Mouse (Mus musculus) hematopoietic stem cell, adult 5-6 weeks (primary cell): ENCODE results near the gene B3galnt2. TPM values are rescaled to one million over a fixed set of nuclear protein-coding genes. Genes with fewer than 3 reads are reported as not detected.
"Not testable (repeated sequence)": the region's sequence is repeated elsewhere in the genome, so short reads cannot be mapped to it uniquely, and the experiment has no call there.

ENCODE experiments used
- ATAC-seq, 2 experiments: fragments of 125-278 bp in 1 of 2; replicated peaks in 1 of 2; 2 replicates each; pipeline ENCODE4 v1.8.0; 2016 to 2017; ENCODE audit warnings: inconsistent platforms in 2 of 2, mild to moderate bottlenecking in 2 of 2, moderate number of reproducible peaks in 2 of 2, low read depth in 1 of 2, moderate TSS enrichment in 1 of 2; ENCODE audit not compliant: low FRiP score in 2 of 2, poor library complexity in 2 of 2, severe bottlenecking in 2 of 2, insufficient read depth in 1 of 2, low TSS enrichment in 1 of 2
- total RNA-seq: library from RNA; stranded (forward); fragments of 172-1452, 232-1000 nt; gene quantifications from 2 replicates; pipeline ENCODE4 v1.2.3, GENCODE M21; 2017

Gene B3galnt2
- total RNA-seq, 1 experiment from 2014 or later: 29.8 TPM

GRCm38 (mm10) chr13:13997476-13997875, 43.2 kb downstream of the B3galnt2 start:
- ATAC-seq: no peak

DNA sequence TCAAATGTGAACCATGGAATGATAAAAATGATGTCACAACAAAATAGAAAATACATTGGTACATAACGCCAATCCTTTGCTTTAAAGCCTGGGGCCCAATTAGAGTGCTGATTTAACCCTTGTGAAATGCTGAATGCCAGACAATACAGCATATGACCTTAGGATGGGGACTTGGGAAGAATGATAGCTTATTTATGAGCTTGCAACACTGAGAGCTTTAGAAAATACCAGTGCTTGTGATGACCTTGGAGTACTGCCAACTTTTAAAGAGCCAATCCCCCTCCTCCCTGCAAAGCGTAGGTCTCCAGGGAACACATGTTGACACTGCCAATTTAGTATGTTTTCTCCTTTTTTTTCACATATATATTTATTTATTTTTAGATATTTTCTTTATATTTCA, 48.4 kb downstream of the B3galnt2 start:
- ATAC-seq: no peak

DNA sequence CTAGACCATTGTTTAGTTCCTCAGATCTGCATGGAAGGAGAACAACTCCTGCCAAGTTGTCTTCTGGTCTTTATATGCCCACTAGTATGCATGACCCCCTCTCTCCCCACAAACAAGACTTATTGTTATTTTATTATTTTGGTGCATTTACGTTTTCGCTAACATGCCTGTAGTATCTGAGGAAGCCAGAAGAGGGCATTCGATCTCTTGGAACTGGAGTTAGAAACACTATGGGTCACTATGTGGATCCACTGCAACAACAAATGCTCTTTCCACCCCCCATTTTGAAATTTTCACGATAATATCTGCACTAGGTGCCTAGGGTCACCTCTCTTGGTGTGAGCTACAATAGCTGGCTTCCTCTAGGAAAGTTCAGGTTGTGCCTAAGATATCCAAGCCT, 49.8 kb downstream of the B3galnt2 start:
- peak in 1 of 2 experiments; percentile 33; a peak in 1 of 4 replicates for ATAC-seq

- no peak for ATAC-seq
Measured at GRCm38 (mm10) chr13:14004999-14005398, 50.7 kb downstream of the B3galnt2 start.

- no peak for ATAC-seq
Measured at GRCm38 (mm10) chr13:14006056-14006455, 51.8 kb downstream of the B3galnt2 start.

DNA sequence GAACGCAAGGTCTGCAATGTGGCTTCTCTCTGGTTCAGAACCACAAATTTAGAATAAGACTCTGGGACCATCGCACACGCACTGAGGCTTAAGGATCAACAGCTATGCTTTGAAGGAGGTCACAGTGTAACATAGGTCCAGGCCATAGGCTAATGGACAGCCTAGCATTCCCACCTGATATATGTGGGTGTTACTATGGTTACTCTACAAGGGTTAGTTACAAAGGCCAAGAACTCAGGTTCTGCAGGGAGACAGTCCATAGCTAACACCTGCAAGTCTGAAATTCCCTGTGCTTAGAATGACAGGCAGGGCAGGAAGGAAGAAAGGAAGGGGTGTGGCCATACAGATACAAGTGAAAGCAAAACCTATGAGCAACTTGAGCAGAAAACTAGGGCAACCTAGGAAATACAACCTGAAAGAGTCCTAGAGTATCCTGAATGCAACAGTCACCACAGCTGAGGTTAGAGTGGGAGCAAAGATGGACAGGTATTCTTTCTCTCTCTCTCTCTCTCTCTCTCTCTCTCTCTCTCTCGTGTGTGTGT, 57.3 kb downstream of the B3galnt2 start:
- peak; percentile 49 to 57 for ATAC-seq

DNA sequence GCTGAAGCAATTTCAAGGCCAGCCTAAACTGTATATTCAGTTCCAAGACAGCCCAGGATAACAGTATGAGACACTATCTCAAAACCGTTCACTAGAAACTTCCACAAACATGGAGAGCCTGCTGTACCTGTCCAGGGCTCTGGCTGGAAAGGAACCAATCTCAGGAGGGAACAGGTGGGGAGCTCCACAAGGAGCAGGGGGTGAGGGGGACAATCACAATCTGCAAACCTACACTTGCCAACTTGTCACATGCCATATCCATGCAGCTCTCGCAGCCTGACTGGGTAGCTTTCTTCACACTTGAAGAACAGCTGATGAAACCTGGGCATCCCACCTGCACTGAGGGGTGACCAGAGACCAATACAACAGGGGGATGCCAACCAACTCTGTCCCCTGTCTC, 59.7 kb downstream of the B3galnt2 start:
- ATAC-seq: no peak

- no peak for ATAC-seq
Measured at GRCm38 (mm10) chr13:14014540-14014939, 60.3 kb downstream of the B3galnt2 start.

DNA sequence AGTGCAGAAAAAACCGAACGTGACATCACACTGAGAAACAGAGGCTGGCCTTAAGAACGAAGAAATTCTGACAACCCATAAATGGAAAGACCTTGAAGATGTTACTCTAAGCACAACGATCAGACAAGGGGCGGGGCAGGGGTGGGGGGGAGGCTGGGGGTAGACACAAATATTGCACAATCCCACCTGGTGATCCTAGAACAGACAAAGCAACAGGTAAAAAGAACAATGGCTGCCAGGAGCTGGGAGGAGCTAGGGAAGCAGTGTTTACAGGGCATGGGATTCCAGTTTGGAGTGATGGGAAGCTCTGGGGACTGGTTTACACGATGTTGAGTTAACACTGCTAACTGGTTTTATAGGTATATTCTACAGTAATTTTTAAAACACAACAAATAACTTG, 61.3 kb downstream of the B3galnt2 start:
- ATAC-seq: no peak

GRCm38 (mm10) chr13:14018283-14018682, 64.0 kb downstream of the B3galnt2 start:
- no peak for ATAC-seq

GRCm38 (mm10) chr13:14018852-14019251, 64.6 kb downstream of the B3galnt2 start:
- ATAC-seq: no peak

GRCm38 (mm10) chr13:14021417-14021816, 67.1 kb downstream of the B3galnt2 start:
- ATAC-seq: not testable (repeated sequence)

- ATAC-seq: no peak
Measured at GRCm38 (mm10) chr13:14025554-14025953, 71.3 kb downstream of the B3galnt2 start.

GRCm38 (mm10) chr13:14026154-14026820, 72.0 kb downstream of the B3galnt2 start:
- no peak for ATAC-seq

DNA sequence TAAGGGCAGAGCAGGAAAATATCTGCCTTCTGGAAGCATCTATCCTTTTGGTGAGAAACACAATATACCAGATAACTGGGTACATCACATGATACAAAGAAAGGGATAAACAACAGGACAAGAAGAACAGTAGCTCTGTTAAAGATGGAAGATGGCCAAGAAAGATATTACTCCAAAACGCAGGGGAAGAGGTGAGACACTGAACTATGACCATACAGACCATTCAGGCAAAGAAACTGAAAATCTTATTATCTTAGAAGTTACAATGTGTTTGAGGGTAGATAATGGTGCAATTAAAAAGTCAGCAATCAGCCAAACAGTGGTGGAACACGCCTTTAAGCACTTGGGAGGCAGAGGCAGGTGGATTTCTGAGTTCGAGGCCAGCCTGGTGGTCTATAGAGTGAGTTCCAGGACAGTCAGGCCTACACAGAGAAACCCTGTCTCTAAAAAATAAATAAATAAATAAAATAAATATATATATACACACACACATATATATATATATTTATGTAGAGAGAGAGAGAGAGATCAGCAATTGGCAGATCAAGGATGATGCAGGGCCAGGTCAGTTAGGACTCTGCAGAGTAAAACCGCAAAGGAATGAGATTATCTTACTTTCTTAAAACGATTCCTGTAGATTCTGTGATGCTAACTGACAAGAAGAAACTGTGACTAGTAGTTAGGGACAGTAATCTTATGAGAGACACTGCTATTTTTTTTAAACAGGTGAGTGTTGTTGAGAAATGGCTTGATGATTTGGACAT, 79.2 kb downstream of the B3galnt2 start:
- no peak; a peak in 1 of 4 replicates for ATAC-seq

DNA sequence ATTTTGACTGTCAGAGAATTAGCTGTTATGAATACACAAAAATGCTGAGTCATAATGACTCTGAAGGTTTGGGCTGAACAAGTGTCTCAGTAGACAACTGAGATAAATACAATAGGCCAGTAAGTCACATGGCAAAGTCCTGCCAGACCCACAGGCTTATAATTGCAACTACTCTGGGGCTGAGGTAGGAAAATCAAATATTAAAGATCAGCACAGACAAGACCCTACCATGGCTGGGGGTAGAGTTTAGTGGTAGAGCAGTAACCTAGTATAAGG, 79.7 kb downstream of the B3galnt2 start:
- peak; percentile 60 to 71; a peak in 3 of 4 replicates for ATAC-seq

GRCm38 (mm10) chr13:14035352-14035751, 81.1 kb downstream of the B3galnt2 start:
- ATAC-seq: not testable (repeated sequence)

DNA sequence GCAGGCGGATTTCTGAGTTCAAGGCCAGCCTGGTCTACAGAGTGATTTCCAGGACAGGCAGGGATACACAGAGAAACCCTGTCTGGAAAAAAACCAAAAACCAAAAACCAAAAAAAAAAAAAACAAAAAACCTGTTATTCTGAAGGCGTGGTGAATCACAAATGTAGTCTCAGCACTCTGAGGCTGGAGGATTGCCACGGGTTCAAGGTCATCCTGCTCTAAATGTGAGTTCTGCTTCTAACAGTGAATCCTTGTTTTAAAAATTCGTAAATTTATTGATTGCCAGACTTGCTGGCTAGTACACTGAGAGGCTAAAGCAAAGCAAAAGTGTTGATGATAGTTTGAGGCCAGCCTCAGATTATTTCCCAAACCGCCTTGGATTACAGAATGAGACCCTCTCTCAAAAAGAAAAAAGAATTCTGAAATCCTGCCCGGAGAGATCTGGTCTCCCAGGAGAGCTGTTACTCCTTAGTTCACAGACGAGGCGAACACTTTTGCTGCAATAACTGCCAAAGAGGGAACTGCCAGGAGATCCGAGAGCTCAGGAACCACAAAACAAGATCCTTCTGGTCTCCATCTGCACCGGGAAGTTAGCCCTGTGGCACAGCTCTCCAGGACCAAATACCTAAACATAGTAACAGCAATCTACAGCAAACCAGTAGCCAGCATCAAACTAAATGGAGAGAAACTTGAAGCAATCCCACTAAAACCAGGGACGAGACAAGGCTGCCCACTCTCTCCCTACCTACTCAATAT, 81.8 kb downstream of the B3galnt2 start:
- ATAC-seq: no peak
